Mouse (Mus musculus) ES-CJ7 (cell line): ENCODE results near the gene Kcnmb1.

Experiments used
- DNase-seq: peaks from one replicate; pipeline ENCODE4 v3.0.0; 2011; ENCODE audit warnings: low read depth, low spot score

Kcnmb1 gene

GRCm38 (mm10) chr11:33962688-33963407 lies at the start of gene Kcnmb1:
Gene Kcnmb1 (plus strand): TSS chr11:33963013.
- DNase-seq = no peak

- DNase-seq = no peak
Measured at GRCm38 (mm10) chr11:33913061-33913460, 49.8 kb upstream of the Kcnmb1 start.

DNA sequence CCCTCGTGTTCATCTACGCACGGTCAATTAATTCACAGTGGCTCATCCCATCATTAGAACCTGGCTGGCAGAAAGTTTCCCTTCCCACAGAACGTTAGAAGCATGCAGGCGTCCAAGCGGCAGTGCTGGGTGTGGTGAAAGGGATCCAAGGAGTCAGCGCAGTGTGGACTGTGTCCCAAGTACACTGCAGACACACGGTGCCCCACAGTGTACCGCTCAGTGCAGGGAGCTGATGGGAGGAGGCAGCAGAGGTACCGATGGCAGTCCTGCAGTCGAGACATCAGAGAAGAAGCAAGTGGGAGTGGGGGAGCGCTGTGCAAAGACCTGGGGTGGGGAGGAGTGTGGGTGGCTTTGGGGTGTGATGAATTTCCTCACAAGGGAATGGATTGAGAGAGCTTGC lies 48.6 kb upstream of the Kcnmb1 start:
- no peak for DNase-seq

DNA sequence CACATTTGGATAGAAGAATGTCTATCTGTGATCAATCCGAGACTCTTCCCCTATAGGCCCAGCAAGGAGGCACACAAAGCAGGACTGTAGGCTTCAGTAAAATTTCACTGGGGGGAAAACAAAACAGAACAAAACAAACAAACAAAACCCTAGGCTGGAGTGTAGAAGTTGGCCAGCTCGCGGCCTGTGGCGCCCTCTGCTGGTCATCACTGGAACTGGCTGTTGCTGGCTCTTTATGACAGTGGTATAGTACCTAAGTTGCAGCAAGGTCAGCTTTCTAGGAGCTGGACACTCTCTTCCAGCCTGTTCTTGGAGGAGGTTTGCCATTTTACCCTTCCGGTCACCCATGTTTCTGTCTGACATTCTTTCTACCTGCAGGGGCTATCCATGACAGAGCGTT lies 45.2 kb upstream of the Kcnmb1 start:
- DNase-seq = peak; percentile 41

GRCm38 (mm10) chr11:33918424-33918823 lies 44.4 kb upstream of the Kcnmb1 start:
- DNase-seq = no peak

GRCm38 (mm10) chr11:33919826-33920225 lies 43.0 kb upstream of the Kcnmb1 start:
- DNase-seq = no peak

DNA sequence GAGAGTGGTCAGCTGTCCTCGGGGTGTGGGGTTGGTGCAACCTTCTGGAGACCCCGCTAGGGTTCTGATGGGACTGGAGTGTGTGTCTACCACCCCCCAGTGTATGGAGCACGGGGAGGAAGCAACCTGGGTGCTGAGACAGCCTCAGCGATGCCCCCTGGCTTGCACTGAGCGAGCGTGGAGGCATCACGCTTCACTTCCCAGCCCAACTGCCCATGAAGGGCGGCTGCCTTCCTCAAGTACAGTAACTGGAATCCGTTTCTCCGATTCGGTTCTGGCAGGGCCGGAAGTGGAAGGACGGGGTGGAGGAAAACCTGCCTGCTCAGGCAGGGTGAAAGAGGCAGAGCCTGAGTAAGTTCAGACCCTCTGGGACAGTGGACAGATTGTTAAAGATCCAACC lies 41.4 kb upstream of the Kcnmb1 start:
- no peak for DNase-seq

DNA sequence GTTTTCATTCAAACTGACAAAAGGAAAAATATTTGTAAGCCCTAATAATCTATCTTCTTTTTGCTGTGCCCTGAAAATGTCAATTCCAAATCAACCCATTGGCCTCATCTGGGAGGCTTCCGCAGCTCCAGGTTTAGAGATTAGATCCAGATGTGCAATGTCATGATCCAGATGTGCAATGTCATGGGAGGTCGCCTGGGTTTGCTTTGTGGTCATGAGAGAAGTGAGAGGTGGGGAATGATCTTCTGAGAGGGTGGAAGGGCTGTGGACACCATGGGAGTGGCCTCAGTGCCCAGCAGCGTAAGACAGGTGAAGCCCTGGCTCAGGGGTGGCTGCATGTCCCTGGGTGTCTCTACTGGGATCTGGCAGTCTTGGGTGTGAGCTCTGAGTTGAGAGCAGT lies 39.8 kb upstream of the Kcnmb1 start:
- no peak for DNase-seq

DNA sequence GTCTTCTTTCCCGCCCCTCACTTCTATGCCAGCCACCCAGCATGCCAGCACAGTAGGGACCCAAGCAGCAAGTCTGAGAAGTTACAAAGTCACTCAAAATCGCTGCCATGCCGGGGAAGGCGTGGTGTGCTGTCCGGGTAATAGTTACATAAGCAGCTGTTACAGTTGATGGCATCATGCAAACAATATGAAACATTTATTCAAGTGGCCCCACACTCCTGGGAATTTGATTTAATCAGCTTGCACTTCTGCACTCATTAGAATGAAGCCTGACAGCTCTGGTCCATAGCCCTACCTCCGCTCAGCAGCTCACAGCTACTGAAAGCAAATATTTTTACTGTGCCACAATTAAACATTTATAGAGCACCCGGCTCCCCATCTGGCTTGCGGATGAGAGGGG lies 37.0 kb upstream of the Kcnmb1 start:
- DNase-seq = no peak

DNA sequence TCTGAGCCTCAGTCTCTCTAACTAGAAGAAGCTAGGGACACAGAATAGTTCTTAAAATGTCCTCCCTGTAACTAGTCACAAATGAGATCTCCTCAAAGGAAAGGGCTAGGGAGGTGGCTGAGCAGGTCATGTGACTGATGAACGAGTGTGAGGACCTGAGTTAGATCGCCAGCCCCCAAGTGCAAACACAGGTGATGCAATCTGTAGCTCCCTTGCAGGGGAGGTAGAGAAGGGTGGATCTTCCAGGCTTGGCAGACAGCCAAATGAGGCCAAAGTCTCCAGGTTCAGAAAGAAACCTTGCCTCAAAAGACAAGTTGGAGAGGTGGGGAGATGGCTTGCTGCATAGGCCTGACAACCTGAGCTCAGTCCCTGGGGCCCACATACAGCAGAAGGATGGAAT lies 36.3 kb upstream of the Kcnmb1 start:
- peak; percentile 32 for DNase-seq

DNA sequence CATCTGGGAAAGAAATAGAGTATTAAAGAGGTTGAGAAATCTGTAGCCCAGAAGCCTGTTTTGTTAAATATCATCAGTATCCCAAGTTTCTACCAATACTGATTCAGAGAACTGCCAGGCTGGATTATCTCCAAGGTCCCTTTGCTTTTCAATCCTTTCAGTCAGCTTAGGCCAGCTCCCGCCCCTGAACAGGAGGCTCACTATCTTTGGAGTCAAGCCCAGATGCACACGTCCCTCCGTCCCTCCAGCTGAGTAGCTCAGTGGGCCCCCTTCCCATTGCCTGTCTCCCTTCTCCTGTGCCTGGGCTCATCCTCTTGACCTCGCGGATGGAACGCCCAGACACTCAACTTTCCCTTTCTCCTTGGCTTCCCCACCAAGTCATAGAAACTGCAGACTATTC lies 35.5 kb upstream of the Kcnmb1 start:
- DNase-seq = no peak

- no peak for DNase-seq
Measured at GRCm38 (mm10) chr11:33927836-33928235, 35.0 kb upstream of the Kcnmb1 start.

GRCm38 (mm10) chr11:33928658-33929057 lies 34.2 kb upstream of the Kcnmb1 start:
- peak; percentile 50 for DNase-seq

DNA sequence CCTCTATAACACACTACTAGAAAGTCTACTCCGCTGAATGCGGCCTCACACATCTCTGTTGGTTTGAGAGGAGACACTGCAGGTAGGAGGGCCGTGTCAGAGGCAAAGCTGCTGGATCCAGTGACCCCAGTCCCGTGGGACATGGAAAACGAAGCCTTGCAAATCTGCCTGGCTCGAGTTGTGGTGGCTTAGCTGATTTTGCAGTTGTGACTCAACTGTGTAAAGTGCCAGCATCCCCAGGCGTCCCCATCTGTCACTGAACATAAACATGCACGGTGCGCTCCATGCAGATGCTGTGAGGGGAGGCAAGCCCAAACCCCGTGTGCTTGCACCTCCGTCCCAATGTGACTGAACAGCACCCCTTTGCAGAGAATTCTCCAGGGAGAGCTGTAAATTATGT lies 33.4 kb upstream of the Kcnmb1 start:
- DNase-seq = no peak

- peak; percentile 90 for DNase-seq
Measured at GRCm38 (mm10) chr11:33931836-33932385, 30.9 kb upstream of the Kcnmb1 start.

GRCm38 (mm10) chr11:33932386-33933111 lies 30.3 kb upstream of the Kcnmb1 start:
- DNase-seq = no peak

GRCm38 (mm10) chr11:33934286-33934685 lies 28.5 kb upstream of the Kcnmb1 start:
- DNase-seq = peak; percentile 60

GRCm38 (mm10) chr11:33937641-33938040 lies 25.2 kb upstream of the Kcnmb1 start:
- no peak for DNase-seq

DNA sequence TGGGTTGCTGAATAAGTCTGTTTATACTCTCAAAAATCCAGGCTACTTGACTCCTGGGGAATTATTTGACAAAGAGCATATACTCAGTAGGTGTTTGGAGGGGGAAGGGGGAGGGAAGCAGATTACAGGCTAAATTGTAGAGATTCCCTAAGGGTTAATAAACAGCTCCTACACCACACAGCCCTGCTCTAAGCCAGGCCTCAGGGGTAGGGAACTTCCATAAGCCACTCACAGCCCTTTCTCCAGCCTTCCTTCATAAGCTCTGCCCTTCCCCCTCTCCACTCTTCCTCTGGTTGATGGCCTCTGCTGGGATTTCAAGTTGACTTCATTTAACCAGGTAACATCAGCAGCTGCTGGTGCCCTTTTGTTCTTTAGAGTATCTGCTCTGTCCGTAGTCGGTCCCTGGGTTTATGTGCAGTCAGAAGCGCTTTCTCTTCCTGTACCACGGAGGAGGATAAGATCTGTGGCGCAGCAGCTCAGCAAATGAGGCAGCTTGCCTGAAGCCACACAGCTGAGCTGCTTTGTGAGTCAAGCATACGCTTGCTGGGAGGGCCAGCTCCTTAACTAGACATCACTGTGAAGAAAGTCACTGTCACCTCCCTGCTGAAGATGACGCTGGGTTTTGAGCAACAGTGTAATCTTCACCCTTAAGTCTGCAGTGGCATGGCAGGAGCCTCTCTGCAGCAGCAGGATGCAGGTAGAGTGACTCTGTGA lies 24.1 kb upstream of the Kcnmb1 start:
- no peak for DNase-seq

- no peak for DNase-seq
Measured at GRCm38 (mm10) chr11:33939456-33940113, 23.2 kb upstream of the Kcnmb1 start.

GRCm38 (mm10) chr11:33943565-33943964 lies 19.2 kb upstream of the Kcnmb1 start:
- DNase-seq = no peak
